Mouse (Mus musculus) embryo, embryonic 10 days (tissue): Measurements from ENCODE around the gene Agtr1a.

ENCODE experiments used
- DNase-seq: peaks from one replicate; pipeline ENCODE4 v3.0.0-alpha.2; 2015; ENCODE audit warnings: low spot score

The Agtr1a gene

GRCm38 (mm10) chr13:30362048-30362447, 25.8 kb downstream of the Agtr1a start:
- no peak for DNase-seq

DNA sequence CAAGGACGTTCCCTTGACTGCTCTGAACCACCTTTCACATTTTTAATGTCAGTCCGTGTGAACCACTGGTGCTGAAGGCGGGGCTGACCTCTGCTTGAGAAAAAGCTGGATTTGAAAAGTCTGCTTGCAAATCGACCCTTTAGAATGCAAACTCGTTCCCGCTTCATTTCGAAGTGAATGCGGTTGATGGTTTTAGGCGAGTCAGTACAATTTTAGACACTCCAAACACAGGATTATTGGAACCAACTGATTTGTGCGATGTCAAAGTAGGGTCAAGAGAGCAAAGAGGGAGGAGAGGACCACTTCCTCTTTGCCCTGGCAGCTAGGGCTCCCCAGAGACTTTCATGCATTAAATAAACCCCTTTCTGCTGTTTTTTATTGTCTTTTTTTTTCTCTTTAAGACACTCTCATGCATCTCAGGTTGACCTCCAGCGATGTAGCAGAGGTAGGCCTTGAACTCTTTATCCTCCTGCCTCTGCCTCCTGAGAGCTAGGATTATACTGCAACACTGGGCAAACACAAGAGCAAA, 27.9 kb downstream of the Agtr1a start:
- DNase-seq, result peak; percentile 25

- DNase-seq, result no peak
These were observed 28.5 kb downstream of the Agtr1a start for GRCm38 (mm10) chr13:30364780-30365179.

- DNase-seq, result no peak
These were observed 29.1 kb downstream of the Agtr1a start for GRCm38 (mm10) chr13:30365378-30365777.

- DNase-seq, result no peak
These were observed 31.9 kb downstream of the Agtr1a start for GRCm38 (mm10) chr13:30368116-30368515.

- peak; percentile 8 for DNase-seq
These were observed 32.5 kb downstream of the Agtr1a start for GRCm38 (mm10) chr13:30368746-30369145.

- no peak for DNase-seq
These were observed 42.6 kb downstream of the Agtr1a start for GRCm38 (mm10) chr13:30378868-30379267.

DNA sequence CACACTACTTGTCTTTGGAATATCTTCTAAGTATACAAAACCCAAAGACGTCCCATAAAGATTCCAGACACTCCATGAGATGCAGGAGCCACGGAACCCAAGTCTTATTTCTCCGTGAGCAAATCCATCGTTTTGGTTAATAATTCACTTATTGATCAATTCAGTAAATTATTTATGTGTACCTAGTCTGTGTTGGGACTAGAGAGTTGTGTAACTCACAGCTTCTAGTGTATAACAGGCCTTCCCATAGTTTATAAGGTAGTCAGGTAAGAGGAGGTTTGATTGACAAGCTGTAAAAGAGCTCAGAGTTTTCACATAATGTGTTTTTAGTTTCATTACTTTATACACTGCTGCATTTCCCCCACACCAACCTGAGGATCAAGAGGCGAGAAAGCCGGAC, 48.9 kb downstream of the Agtr1a start:
- DNase-seq, result no peak

GRCm38 (mm10) chr13:30394123-30394522, 57.9 kb downstream of the Agtr1a start:
- no peak for DNase-seq

DNA sequence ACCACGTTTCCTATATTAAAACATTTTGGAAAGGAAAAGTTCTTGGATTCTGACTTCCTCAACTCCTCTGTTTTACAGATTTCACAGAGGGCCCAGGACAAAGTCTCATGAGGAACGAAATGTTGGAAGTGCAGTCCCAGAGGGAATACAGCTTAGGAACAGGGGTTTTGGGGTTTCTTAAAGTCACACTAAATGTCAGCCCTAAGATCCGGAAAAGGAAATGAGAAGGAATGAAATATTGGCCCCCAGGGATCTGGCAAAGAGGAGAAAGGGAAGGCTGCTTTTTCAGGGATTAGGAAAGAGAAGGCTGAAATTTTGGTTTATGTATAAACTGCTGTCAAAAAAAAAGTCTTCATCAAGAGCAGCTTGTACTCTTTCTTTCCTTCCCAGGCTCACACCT, 60.2 kb downstream of the Agtr1a start:
- DNase-seq, result no peak

DNA sequence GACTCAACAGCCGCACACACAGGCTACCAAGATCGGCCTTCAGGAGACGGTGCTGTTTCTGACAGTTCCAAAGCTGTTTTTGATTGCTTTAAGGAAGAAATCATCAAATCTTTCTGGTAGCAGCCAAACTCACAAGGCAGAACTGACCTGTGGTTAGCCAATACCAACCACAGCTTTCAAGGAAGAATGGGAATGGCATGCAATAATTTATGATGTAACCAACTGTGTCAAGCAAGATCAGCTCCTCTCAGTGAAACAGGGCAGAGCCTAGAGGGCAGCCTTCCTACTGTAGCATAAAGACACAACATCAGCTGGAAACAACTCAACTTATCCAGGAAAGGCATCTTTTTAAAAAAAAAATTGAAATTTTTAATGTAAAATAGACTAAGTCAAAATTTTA, 62.6 kb downstream of the Agtr1a start:
- no peak for DNase-seq

GRCm38 (mm10) chr13:30400621-30401020, 64.4 kb downstream of the Agtr1a start:
- no peak for DNase-seq

DNA sequence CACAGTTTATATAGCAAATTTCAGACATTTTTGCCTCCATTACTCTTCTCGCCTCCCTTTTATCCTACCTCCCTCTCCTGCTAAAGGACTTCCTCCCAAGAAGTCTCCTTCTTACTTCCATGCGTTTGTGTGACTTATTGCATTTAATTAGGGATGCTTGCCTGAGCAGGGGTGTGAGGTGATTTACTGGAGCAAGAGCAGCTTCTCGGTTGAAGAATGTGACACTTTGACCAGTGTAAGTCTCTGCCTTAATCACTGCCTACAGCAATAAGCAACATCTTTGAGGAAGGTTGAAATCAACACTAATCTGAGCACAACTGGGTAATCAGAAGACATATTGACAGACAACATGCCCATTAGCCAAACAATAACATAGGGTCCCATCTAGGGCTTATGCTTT, 67.6 kb downstream of the Agtr1a start:
- DNase-seq, result no peak

GRCm38 (mm10) chr13:30418611-30419010, 82.4 kb downstream of the Agtr1a start:
- DNase-seq, result no peak

DNA sequence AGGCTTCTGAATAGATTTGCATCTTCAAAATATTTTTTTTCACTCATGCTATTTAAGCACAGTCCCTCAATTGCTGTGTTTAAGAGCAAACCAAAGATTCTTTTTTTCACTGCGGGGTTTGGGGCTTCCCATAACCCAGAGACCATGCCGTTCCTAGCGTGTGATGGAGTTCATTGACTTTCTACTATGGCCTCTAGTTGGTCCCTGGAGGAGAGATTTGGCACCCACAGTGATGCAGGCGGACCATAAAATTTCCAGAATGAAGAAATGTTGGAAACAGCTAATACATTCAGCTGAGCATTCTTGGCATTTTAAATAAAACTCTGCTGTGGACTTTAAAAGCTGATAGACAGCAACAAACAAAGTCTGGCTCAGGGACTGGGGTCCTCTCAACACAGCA, 90.8 kb downstream of the Agtr1a start:
- DNase-seq, result no peak

DNA sequence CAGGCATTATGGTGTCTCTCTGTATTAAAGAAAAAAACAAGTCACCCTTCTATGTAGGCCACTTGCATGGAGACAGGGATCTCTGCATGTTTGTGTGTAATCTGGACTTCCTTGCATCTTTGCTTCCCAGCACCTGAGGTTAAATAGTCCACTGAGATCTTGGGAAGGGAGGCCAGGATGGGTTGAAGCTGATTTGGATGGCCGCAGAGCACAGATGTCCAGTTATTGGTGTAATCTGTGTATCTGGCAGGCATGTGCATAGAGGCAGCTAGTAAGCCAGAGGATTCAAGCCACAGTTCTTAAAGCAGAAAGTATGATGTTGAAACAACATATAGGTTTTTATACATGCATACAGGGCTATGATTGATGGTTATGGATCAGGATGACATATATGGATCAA, 91.2 kb downstream of the Agtr1a start:
- no peak for DNase-seq
